Mouse (Mus musculus): ENCODE measurements around the gene Pex11b. TPM values are rescaled to one million over a fixed set of nuclear protein-coding genes. Genes with fewer than 3 reads are reported as not detected.
"Not testable (repeated sequence)": the region's sequence is repeated elsewhere in the genome, so short reads cannot be mapped to it uniquely, and the experiment has no call there.

Pex11b gene
- polyA plus RNA-seq, 1 experiment: 57.6 TPM

DNA sequence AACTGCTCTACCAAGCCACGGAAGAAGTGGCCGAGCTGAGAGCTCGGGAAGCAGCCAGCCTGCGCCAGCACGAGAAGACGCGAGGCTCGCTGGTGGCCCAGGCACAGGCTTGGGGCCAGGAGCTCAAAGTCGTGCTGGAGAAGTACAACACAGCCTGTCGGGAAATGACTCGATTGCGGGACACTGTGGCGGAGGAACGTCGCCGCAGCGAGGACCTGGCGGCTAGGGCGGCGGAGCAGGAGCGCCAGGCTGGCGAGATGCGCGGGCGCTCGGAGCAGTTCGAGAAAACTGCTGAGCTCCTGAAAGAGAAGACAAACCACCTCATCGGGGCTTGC lies 49.6 kb downstream of the Pex11b start:
- 37% methylated on average over 28 of the region's 28 CpGs for WGBS
- TF ChIP-seq POLR2A (IDR thresholded peaks at IDR 0.05; ENCODE audit: low read depth, low read length) (no peak), CTCF (conservative IDR thresholded peaks at IDR 0.05; ENCODE audit: insufficient read depth, insufficient read length, low read depth, low read length) (no peak)
- no peaks in the 10 kb centered on the region for H3K36me3 ChIP-seq (ENCODE audit: control insufficient read depth, insufficient read depth, low read length)
- no peak overlapping the region for H3K4me3 ChIP-seq (ENCODE audit: insufficient read depth, low read depth, low read length)
- peak; percentile 10 for DNase-seq
- no peak overlapping the region for H3K27ac ChIP-seq (ENCODE audit: insufficient read depth, low read depth, low read length)
- no peaks in the 10 kb centered on the region; the same call in 1 of the 2 replicates for H3K27me3 ChIP-seq (replicated peaks; ENCODE audit: control insufficient read depth, insufficient read depth, low read length)
- no peaks in the 10 kb centered on the region; the same call in 1 of the 2 replicates for H3K4me1 ChIP-seq (ENCODE audit: control insufficient read depth, insufficient read depth, low read length)

DNA sequence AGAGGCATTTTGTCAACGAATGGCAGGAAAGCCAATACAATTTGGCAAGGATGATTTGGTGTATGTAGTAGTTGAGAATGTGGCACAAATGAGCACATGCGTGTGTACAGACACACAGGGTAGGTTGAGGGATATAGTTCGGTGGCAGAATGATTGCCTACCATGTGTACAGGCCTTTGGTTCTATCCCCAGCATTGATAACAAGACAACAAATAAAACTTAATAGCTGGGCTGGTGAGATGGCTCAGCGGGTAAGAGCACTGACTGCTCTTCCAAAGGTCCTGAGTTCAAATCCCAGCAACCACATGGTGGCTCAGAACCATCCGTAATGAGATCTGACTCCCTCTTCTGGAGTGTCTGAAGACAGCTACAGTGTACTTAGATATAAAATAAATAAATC lies 50.9 kb downstream of the Pex11b start:
- DNase-seq; H3K27me3 ChIP-seq (replicated peaks; ENCODE audit: control insufficient read depth, insufficient read depth, low read length); H3K27ac ChIP-seq (ENCODE audit: insufficient read depth, low read depth, low read length); H3K4me3 ChIP-seq (ENCODE audit: insufficient read depth, low read depth, low read length); H3K4me1 ChIP-seq (ENCODE audit: control insufficient read depth, insufficient read depth, low read length); H3K36me3 ChIP-seq (ENCODE audit: control insufficient read depth, insufficient read depth, low read length): not testable (repeated sequence)
- 95% methylated on average over 5 of the region's 5 CpGs for WGBS

DNA sequence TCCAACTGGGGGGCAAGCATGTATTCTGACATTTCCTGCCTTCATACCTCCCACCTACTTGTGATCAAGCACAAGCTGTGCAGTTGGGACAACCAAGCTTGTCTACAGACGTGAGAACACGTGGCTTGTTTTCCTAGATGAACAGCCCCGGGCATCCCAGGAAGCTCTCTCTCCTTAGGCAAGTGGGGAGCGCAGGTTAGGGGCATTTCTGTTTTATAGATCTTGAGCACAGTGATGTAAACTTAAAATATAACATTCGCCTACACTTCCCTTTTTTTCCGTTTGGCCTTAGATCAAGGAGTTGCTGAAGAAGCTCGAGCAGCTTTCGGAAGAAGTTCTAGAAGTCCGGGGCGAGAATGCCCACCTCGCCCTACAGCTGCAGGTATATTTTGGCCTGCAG lies 53.7 kb downstream of the Pex11b start:
- TF ChIP-seq CTCF (conservative IDR thresholded peaks at IDR 0.05; ENCODE audit: insufficient read depth, insufficient read length, low read depth, low read length): no peak
- no peak for DNase-seq
- Histone ChIP-seq H3K4me3 (ENCODE audit: insufficient read depth, low read depth, low read length) (no peak overlapping the region), H3K4me1 (ENCODE audit: control insufficient read depth, insufficient read depth, low read length) (no peaks in the 10 kb centered on the region; the same call in 1 of the 2 replicates), H3K27ac (ENCODE audit: insufficient read depth, low read depth, low read length) (no peak overlapping the region), H3K27me3 (replicated peaks; ENCODE audit: control insufficient read depth, insufficient read depth, low read length) (no peaks in the 10 kb centered on the region), H3K36me3 (ENCODE audit: control insufficient read depth, insufficient read depth, low read length) (no peaks in the 10 kb centered on the region)
- 85% methylated on average over 11 of the region's 11 CpGs for WGBS

DNA sequence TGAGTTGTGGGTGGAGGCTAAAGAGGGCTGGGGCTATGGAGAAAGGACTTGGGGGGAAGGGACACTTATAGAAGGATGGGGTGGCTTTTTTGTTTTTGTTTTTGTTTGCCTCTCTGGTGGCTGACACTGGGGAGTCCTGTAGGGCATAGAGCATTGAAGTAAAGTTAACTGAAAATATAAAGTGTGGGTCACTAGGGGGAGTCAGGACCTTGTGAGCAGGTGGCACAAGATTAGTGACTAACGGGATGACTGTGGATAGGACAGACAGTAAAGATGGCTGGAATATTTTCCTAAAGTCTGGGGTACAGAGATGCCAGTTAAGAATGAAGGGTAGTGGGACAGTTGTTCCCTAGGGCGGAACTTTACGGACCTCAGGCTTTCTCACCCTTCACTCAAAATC lies 55.1 kb downstream of the Pex11b start:
- no peak overlapping the region for H3K4me3 ChIP-seq (ENCODE audit: insufficient read depth, low read depth, low read length)
- no peaks in the 10 kb centered on the region for H3K4me1 ChIP-seq (ENCODE audit: control insufficient read depth, insufficient read depth, low read length)
- WGBS: 54% methylated on average over 3 of the region's 3 CpGs
- H3K27ac ChIP-seq (ENCODE audit: insufficient read depth, low read depth, low read length): no peak overlapping the region
- TF ChIP-seq CTCF (conservative IDR thresholded peaks at IDR 0.05; ENCODE audit: insufficient read depth, insufficient read length, low read depth, low read length) (peak; percentile 40), POLR2A (IDR thresholded peaks at IDR 0.05; ENCODE audit: low read depth, low read length) (no peak)
- no peak for DNase-seq
- no peaks in the 10 kb centered on the region for H3K36me3 ChIP-seq (ENCODE audit: control insufficient read depth, insufficient read depth, low read length)
- no peaks in the 10 kb centered on the region for H3K27me3 ChIP-seq (replicated peaks; ENCODE audit: control insufficient read depth, insufficient read depth, low read length)

DNA sequence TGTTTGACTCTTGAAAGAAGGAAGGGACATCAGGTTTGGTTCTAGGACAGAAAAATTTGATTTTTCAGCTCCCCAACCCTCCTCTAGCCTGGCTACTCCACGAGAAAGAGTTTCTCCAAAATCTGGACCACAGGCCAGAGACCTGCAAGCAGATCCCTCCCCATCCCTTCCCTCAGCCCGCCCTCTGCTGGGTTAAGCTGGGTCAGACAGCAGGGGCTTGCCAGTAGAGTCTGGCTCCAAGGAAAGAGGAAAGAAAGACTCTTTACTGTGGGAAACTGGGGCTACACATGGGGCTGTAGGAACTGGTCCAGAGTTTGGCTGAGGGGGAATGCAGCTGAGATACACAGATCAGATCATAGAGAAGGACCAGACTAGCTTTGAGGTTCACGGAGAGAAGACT lies 57.3 kb downstream of the Pex11b start:
- Histone ChIP-seq H3K36me3 (ENCODE audit: control insufficient read depth, insufficient read depth, low read length) (no peaks in the 10 kb centered on the region), H3K27me3 (replicated peaks; ENCODE audit: control insufficient read depth, insufficient read depth, low read length) (no peaks in the 10 kb centered on the region), H3K4me3 (ENCODE audit: insufficient read depth, low read depth, low read length) (no peak overlapping the region), H3K4me1 (ENCODE audit: control insufficient read depth, insufficient read depth, low read length) (peaks cover 4% of the 10 kb centered on the region; the same call in 1 of the 2 replicates), H3K27ac (ENCODE audit: insufficient read depth, low read depth, low read length) (no peak overlapping the region)
- TF ChIP-seq CTCF (conservative IDR thresholded peaks at IDR 0.05; ENCODE audit: insufficient read depth, insufficient read length, low read depth, low read length) (0 out of 2 replicates have a peak, but pooled peaks have one; percentile 13), POLR2A (IDR thresholded peaks at IDR 0.05; ENCODE audit: low read depth, low read length) (no peak)
- peak; percentile 14 for DNase-seq
- WGBS: 34% methylated on average over 3 of the region's 3 CpGs

DNA sequence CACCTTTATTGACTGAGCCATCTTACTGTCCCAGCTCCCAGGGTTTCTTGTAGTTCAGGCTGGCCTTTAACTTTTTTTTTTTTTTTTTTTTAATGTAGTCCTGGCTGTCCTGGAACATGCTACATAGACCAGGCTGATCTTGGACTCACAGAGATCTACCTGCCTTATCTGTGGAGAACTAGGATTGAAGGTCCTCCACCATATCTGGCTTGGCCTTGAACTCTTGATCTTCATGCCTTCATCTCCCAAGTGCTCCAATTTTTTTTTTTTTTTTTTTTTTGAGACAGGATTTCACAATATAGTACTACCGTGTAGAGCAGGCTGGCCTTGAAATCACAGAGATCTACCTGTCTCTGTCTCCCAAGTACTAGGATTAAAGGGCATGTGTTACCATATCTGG lies 58.4 kb downstream of the Pex11b start:
- H3K27me3 ChIP-seq (replicated peaks; ENCODE audit: control insufficient read depth, insufficient read depth, low read length): no peaks in the 10 kb centered on the region
- H3K36me3 ChIP-seq (ENCODE audit: control insufficient read depth, insufficient read depth, low read length): no peaks in the 10 kb centered on the region
- H3K4me1 ChIP-seq (ENCODE audit: control insufficient read depth, insufficient read depth, low read length): peaks cover 4% of the 10 kb centered on the region; the same call in 1 of the 2 replicates
- TF ChIP-seq CTCF (conservative IDR thresholded peaks at IDR 0.05; ENCODE audit: insufficient read depth, insufficient read length, low read depth, low read length) (no peak), POLR2A (IDR thresholded peaks at IDR 0.05; ENCODE audit: low read depth, low read length) (no peak)
- H3K4me3 ChIP-seq (ENCODE audit: insufficient read depth, low read depth, low read length): no peak overlapping the region
- 79% methylated on average over 1 of the region's 1 CpGs for WGBS
- DNase-seq: no peak
- no peak overlapping the region for H3K27ac ChIP-seq (ENCODE audit: insufficient read depth, low read depth, low read length)

Other genes with a start within 250 kb of the Pex11b start
- gene BC107364, start 183.1 kb upstream of the Pex11b start, polyA plus RNA-seq (2012; rRNA removed): 0.08 and 0.14 TPM in 2 replicates
- gene Hfe2, start 110.2 kb upstream of the Pex11b start, polyA plus RNA-seq (2012; rRNA removed): 0.23 and 3.9 TPM in 2 replicates
- 514 and 518 TPM in 2 replicates for gene Txnip, start 77.4 kb upstream of the Pex11b start, polyA plus RNA-seq (2012; rRNA removed)
- gene Gm16253, start 58.4 kb upstream of the Pex11b start, polyA plus RNA-seq (2012; rRNA removed): 0.20 TPM in 1 of 2 replicates, not detected in the other
- gene Polr3gl, start 41.2 kb upstream of the Pex11b start, polyA plus RNA-seq (2012; rRNA removed): 14.5 and 15.3 TPM in 2 replicates
- 0.23 and 0.38 TPM in 2 replicates for gene Ankrd34a, start 38.7 kb upstream of the Pex11b start, polyA plus RNA-seq (2012; rRNA removed)
- 7.7 and 9.6 TPM in 2 replicates for gene Lix1l, start 34.2 kb upstream of the Pex11b start, polyA plus RNA-seq (2012; rRNA removed)
- 7.8 and 16.1 TPM in 2 replicates for gene Rbm8a, start 5.4 kb upstream of the Pex11b start, polyA plus RNA-seq (2012; rRNA removed)
- 0.07 TPM in 1 of 2 replicates, not detected in the other for gene Gm42957, start 98 bp downstream of the Pex11b start, polyA plus RNA-seq (2012; rRNA removed)
- 1.2 and 1.6 TPM in 2 replicates for gene Itga10, start 10.2 kb downstream of the Pex11b start, polyA plus RNA-seq (2012; rRNA removed)
- gene Ankrd35, start 34.8 kb downstream of the Pex11b start, polyA plus RNA-seq (2012; rRNA removed): 0.38 and 0.45 TPM in 2 replicates
- gene Pias3, start 61.0 kb downstream of the Pex11b start, polyA plus RNA-seq (2012; rRNA removed): 21.0 and 23.2 TPM in 2 replicates
- 2.0 and 3.6 TPM in 2 replicates for gene Nudt17, start 73.2 kb downstream of the Pex11b start, polyA plus RNA-seq (2012; rRNA removed)
- gene Polr3c, start 92.3 kb downstream of the Pex11b start, polyA plus RNA-seq (2012; rRNA removed): 32.2 and 34.6 TPM in 2 replicates
- gene Rnf115, start 92.3 kb downstream of the Pex11b start, polyA plus RNA-seq (2012; rRNA removed): 20.7 and 23.5 TPM in 2 replicates
- 343 and 414 TPM in 2 replicates for gene Pdzk1, start 193.9 kb downstream of the Pex11b start, polyA plus RNA-seq (2012; rRNA removed)
- 0.08 and 0.33 TPM in 2 replicates for gene Cd160, start 194.0 kb downstream of the Pex11b start, polyA plus RNA-seq (2012; rRNA removed)

Data from kidney, adult 2 months (tissue).